Mouse (Mus musculus) left cerebral cortex, adult 11 months (tissue): ENCODE measurements at regions not wholly inside any gene's neighbourhood (a gene's known extent, or its start where the extent isn't known, plus 50 kb on each side); places are given as distances from the start of the nearest gene placed in this dataset.
A peak's percentile ranks its signal among the peaks of the same experiment; 100 is the strongest.
"Not testable (repeated sequence)": the region's sequence is repeated elsewhere in the genome, so short reads cannot be mapped to it uniquely, and the experiment has no call there.

Source experiments
- DNase-seq: peaks from one replicate; pipeline ENCODE4 v3.0.0; 2022; ENCODE audit warnings: low spot score

- no peak for DNase-seq
Measured at GRCm38 (mm10) chr4:153160115-153160514, 322.5 kb downstream of the Ajap1 start.

DNA sequence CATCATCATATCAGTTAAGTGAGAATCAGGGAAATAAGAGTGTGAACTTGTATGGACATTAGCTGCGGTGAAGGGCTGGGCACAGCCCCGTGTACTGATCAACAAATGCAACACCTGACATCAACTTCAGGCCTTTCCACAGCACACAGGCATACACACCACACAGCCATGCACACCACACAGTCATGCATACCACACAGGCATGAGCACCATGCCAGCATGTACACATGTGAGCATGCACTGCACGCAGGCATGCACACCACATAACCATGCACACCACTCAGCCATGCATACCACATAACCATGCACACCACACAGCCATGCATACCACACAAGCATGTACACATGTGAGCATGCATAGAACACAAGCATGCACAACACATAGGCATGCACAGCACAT lies 325.0 kb downstream of the Ajap1 start:
- no peak for DNase-seq

DNA sequence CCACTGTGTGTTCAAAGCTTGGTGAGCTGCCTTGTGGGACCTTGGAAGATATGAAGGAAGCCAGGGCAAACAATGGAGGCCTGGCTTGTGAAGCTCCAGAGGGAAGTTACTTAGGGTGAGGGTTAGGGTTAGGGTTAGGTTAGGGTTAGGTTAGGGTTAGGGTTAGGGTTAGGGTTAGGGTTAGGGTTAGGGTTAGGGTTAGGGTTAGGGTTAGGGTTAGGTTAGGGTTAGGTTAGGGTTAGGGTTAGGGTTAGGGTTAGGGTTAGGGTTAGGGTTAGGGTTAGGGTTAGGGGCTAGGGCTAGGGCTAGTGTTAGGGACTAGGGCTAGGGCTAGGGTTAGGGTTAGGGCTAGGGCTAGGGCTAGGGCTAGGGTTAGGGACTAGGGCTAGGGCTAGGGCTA lies 329.7 kb downstream of the Ajap1 start:
- not testable (repeated sequence) for DNase-seq

- DNase-seq = no peak
Measured at GRCm38 (mm10) chr4:153133147-153133546, 349.5 kb downstream of the Ajap1 start.

DNA sequence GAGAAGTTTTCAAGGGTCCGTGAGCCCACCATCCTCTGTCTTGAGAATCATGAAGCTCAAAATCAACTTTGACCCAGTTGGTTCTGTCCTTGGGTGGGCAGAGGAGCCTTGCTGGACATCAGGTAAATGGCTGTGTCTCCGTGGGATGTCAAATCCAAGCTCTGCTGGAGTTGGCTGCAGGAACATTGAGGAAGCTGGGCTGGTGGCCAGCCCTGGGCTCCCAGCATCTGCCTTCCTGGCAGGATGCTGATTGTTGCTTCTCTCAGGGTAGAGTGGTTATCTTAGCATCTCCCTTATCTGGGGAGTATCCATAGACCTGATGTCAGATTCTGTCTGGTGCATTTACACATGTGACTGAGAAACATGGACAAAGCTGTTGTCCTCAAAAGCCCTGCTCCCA lies 353.3 kb downstream of the Ajap1 start:
- DNase-seq = peak; percentile 7

- no peak for DNase-seq
Measured at GRCm38 (mm10) chr4:153128162-153128561, 354.4 kb downstream of the Ajap1 start.

GRCm38 (mm10) chr4:153120480-153120879 lies 362.1 kb downstream of the Ajap1 start:
- no peak for DNase-seq

- no peak for DNase-seq
Measured at GRCm38 (mm10) chr4:153119647-153120102, 362.9 kb downstream of the Ajap1 start.

DNA sequence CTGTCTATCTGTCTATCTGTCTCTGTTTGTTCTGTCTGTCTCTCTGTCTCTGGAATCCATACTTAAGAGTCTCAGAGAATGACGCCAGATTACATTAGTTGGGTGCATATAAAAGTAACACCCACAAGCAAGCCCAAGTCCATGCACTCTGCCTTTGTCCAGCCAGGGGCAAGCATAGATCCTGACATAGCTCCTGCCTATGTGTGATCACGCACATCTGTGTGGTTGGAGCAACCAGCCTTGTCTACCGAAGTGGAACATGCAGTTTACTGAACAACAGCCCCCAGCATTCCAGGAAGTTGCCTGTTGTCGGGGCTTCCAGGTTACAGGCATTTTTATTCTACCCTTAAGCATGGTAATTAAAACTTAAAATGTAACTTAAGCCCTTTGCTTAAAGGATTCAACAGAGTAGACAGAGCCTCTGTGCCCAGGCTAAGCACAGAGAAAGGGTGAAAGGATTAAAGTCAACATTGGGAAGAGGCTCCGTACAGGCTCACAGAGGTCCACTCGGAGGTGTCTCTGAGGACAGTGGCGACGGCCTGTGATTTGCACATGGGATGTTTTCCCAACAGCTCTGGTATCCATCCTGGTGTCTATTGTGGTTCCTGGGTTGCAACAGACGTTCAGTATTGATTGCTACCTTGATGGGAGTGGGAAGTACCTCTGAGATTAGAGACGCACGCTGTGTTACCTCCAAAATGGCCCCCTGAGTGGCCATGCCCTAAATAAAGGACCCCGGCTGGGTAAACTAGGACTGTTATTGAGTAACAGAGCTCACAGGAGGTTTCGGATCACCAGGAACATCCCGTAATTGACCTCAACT lies 363.6 kb downstream of the Ajap1 start:
- DNase-seq = no peak

DNA sequence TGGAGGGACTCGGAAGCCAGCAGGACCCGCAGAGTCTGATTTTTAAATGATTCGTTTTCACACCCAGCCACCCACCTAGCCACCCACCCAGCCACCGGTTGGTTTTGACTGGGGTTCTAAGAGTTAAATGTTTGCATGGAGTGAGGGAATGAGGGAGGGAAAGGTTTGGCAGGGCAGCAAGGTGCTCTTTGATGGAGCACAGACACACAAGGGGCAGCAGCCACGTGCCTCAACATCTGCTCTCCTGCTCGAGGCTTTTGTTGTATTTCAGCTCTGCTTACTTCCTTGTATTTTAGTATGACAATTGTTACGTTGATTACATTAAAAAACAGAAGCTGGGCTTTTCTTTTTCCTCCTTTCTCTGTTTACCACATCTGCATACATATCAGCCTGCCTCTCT lies 367.6 kb downstream of the Ajap1 start:
- no peak for DNase-seq

- no peak for DNase-seq
Measured at GRCm38 (mm10) chr4:153113577-153113976, 369.0 kb downstream of the Ajap1 start.

GRCm38 (mm10) chr4:153110291-153110746 lies 372.3 kb downstream of the Ajap1 start:
- DNase-seq = no peak

DNA sequence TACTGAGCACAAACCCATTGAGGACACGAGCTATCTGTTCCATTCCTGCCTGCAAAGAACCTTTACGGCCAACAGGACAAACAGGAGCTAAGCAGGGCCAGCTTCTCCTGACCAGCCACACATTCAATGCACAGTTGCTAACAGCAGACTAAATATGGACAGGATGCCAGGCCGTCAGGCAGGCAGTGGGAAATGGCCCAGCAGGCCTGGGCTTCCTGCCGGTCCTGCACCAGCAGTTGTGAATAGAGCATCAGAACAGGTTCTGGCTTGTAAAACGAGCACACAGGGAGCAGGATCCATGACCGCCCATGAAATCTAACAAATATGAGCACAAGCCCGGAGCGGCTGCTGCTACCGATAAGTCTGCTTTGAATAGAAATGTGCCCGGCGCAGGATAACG lies 384.0 kb downstream of the Ajap1 start:
- DNase-seq = no peak

DNA sequence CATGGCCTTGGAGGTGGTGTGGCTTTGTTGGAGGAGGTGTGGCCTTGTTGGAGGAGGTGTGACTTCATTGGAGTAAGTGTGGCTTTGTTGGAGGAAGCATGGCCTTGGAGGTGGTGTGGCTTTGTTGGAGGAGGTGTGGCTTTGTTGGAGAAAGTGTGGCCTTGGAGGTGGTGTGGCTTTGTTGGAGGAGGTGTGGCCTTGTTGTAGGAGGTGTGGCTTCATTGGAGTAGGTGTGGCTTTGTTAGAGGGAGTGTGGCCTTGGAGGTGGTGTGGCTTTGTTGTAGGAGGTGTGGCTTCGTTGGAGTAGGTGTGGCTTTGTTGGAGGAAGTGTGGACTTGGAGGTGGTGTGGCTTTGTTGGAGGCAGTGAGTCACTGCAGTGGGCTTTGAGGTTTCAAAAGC lies 385.0 kb downstream of the Ajap1 start:
- DNase-seq = no peak

DNA sequence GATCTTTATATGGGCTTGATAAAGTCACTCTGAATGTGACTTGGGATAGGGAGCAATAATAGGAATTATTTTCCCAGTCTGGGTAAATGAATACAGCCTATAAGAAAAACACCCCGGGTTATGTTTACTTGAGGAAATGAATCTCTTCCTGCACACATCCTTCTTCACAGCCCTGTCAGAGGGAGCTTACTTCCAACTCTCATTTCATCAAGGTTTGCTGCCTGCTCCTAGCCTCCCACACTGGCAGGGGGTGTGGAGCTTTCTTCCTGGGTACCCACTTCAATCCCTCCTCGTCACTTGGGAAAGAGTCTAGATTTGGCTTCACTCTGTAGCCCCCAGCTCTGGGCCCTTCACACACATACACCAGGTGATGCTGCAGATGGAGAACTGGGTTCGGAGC lies 389.5 kb downstream of the Ajap1 start:
- DNase-seq = no peak

- DNase-seq = no peak
Measured at GRCm38 (mm10) chr4:153082166-153082565, 400.4 kb downstream of the Ajap1 start.

- DNase-seq = no peak
Measured at GRCm38 (mm10) chr4:153074590-153074989, 408.0 kb downstream of the Ajap1 start.

DNA sequence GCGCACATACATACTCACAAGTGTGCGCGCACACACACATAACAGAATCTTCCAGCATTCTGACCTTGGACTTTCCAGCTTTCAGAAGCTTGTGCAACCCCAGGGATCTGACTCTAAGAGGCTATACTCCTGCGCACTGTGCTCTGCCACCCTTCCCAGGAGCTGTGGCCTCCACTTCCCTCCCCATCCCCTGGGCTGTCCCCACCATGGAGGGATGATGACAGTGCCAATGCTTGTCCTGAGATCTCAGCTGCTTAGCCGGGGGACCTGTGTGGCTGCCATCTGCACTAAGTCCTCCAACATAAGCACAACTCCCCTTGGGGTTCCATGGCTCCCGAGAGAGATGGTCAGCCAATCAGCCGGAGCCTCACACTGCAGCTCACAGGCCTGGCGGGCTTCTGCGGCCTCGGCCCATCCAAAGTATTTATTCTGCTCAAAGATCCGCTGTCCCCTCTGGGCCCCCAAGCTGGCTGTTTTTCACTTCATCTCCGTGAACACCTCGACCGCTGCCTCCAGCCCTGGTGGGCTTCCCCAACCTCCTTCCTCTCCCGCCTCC lies 412.3 kb downstream of the Ajap1 start:
- DNase-seq = no peak

- DNase-seq = no peak
Measured at GRCm38 (mm10) chr4:153068484-153069033, 414.1 kb downstream of the Ajap1 start.

DNA sequence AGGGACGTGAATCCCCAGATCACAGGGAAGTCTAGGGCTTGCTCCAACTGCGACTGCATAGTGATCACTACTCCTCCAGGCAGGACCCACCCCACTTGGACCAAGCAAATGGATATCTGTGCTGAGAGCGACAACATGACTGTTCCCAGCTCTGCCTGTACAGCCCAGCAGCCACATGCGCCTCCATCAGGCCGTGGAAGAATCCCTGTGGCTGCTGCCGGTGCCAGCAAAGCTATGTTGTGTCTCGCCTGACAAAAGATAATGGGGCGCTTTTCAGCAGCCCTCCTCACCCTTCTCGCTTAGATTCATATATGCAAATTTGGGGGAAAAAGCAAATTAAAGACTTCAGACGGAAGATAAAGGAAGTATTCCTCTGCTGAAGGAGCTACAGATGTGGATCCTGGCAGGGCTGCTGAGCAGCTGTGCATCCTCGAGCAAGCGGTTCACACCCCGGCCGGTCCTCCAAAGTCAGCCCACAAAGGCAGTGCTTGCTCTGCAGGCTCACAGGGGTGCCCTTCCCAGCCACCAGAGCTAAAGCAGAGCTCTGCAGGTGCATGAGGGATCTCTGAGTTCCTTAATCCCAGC lies 418.5 kb downstream of the Ajap1 start:
- DNase-seq = no peak

DNA sequence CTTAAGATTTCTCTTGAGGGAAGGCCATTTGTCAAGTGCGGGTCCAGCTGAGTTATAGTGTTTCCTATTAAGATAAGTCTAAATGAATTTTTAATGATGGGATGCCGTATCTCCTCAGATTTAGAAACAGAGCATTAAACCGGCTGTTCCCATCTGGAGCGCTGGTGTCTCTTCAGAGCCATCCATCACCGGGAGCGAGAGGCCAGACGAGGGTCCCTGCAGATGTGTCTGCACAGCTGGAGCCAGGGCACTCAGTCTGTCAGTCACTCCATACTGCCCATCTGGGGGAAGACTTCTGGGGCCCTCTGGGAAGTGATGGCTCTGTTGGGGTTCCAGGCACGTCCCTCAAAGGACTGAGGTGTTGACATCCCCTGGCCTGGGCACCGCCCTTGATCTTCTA lies 419.2 kb downstream of the Ajap1 start:
- no peak for DNase-seq

DNA sequence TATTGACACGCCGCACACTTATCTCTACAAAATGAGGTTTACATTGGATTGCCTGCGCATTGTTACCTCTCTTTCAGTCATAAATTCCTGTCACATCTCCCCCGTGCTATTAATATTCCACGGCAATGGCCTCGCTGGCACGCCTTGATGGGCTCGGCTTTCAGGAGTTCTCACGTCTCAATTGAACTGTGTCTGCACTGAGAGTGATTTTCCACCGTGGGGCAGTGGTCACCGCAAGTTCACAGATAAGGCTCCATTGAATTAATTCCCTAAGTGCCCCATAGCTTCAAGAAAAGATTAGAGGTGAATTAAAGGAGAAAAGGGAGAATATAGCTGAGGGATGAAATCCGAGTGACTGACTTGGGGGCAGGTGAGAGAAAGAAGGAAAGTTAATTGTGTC lies 424.5 kb downstream of the Ajap1 start:
- no peak for DNase-seq

GRCm38 (mm10) chr4:153023711-153024110 lies 458.9 kb downstream of the Ajap1 start:
- DNase-seq = no peak
